Mouse (Mus musculus): ENCODE measurements around the gene Btnl10. TPM values are rescaled to one million over a fixed set of nuclear protein-coding genes. Genes with fewer than 3 reads are reported as not detected.

Gene Btnl10
- total RNA-seq, 2 experiments from 2014 or later = 0.12 TPM; not detected in 1

Small RNA genes lying within 50 kb of the gene (microRNA-seq; reads per million reads assigned to microRNA genes)
- 0 to 0.35 reads per million in 2 experiments for gene Gm44313

Other genes starting within 250 kb of the Btnl10 start
- not detected for gene Olfr320, start 236.8 kb upstream of the Btnl10 start, total RNA-seq (2021)
- gene Olfr319, start 218.7 kb upstream of the Btnl10 start, total RNA-seq (2021) = not detected
- not detected for gene Olfr318, start 193.9 kb upstream of the Btnl10 start, total RNA-seq (2021)
- gene Olfr317, start 178.7 kb upstream of the Btnl10 start, total RNA-seq (2021) = not detected
- gene Olfr316, start 165.2 kb upstream of the Btnl10 start, total RNA-seq (2021) = not detected
- not detected for gene Olfr315, start 144.7 kb upstream of the Btnl10 start, total RNA-seq (2021)
- not detected for gene Olfr314, start 135.0 kb upstream of the Btnl10 start, total RNA-seq (2021)
- under 1 TPM in 1 of 2 experiments, not detected in 1; 0.67 TPM for gene Fam183b, start 115.9 kb upstream of the Btnl10 start, total RNA-seq (2021)
- not detected for gene Olfr313, start 102.9 kb upstream of the Btnl10 start, total RNA-seq (2021)
- not detected for gene Olfr312, start 88.7 kb upstream of the Btnl10 start, total RNA-seq (2021)
- gene Olfr311, start 78.7 kb upstream of the Btnl10 start, total RNA-seq (2021) = not detected
- 1 to 10 TPM; 2.3 to 3.5 TPM for gene Gm12258, start 70.8 kb upstream of the Btnl10 start, total RNA-seq (2021)
- gene 2810021J22Rik, start 50.7 kb upstream of the Btnl10 start, total RNA-seq (2021) = 1 to 10 TPM; 3.5 to 3.9 TPM
- gene Zfp39, start 13.7 kb upstream of the Btnl10 start, total RNA-seq (2021) = 1 to 10 TPM; 5.2 to 6.1 TPM
- gene Rnf187, start 21.0 kb downstream of the Btnl10 start, total RNA-seq (2021) = 100 to 1,000 TPM; 162 to 173 TPM
- 10 to 100 TPM; 11.0 to 13.0 TPM for gene Hist3h2ba, start 31.0 kb downstream of the Btnl10 start, total RNA-seq (2021)
- gene Hist3h2a, start 36.8 kb downstream of the Btnl10 start, total RNA-seq (2021) = 10 to 100 TPM; 33.2 to 36.7 TPM
- under 1 TPM; 0.12 to 0.22 TPM for gene Trim17, start 36.8 kb downstream of the Btnl10 start, total RNA-seq (2021)
- 10 to 100 TPM; 19.9 to 20.8 TPM for gene Trim11, start 60.2 kb downstream of the Btnl10 start, total RNA-seq (2021)
- gene Obscn, start 218.5 kb downstream of the Btnl10 start, total RNA-seq (2021) = 100 to 1,000 TPM; 427 to 465 TPM
- gene Iba57, start 245.8 kb downstream of the Btnl10 start, total RNA-seq (2021) = 10 to 100 TPM; 14.6 to 16.8 TPM

Measured in heart, postnatal 10 days (tissue).